Mouse (Mus musculus) telencephalon, adult 2 months (tissue): ENCODE measurements at regions not wholly inside any gene's neighbourhood (a gene's known extent, or its start where the extent isn't known, plus 50 kb on each side); places are given as distances from the start of the nearest gene placed in this dataset.
A peak's percentile ranks its signal among the peaks of the same experiment; 100 is the strongest.

Source experiments
- DNase-seq: peaks from one replicate; pipeline ENCODE4 v3.0.0-alpha.2; 2011; ENCODE audit warnings: low read depth, low spot score

- DNase-seq: no peak
Observed at GRCm38 (mm10) chr2:55687345-55687744, 251.6 kb downstream of the Kcnj3 start.

DNA sequence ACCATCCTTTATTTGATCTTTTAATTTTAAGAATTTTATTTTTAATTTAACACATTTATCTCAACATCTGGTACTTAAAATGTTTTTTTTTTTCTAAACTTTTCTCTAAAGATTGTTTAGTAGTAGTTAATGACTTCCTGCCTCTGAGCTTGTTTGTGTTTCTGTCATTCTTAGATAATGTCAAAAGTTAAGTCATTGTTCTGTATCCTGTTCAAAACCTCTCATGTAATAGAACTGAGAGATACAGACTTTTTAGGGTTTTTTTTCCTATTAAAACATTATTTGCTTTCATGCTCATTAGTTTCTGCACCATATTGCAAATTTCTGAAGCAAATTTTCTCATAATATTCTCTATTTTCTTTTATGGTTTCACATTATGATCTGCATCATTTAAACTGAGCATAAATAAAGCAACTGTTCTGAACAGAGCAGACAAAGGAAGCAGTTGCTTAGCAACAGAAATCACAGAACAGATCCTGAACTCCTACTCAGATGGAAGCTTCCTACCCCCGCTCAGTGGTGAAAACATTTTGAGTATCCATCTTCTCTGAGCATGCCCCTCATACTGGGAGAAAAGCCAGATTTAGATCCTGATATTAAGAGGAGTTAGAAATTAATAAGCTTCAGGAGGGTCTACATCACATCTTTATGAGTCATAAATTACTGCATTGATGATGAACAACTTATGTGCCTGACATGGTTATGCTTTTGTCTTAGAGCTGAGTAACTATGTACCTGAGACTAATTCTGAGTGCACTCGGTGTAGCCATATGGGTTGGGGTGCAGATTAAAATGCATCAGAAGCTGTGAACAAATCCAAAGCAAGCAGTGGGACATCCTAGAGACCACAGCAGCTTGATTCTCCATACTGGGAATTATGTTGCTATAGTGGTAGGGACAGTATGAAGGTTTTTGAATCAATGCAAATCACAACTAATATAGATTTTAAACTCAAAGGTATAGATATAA is 257.4 kb downstream of the Kcnj3 start:
- DNase-seq: peak; percentile 93

GRCm38 (mm10) chr2:55699705-55700104 is 263.9 kb downstream of the Kcnj3 start:
- peak; percentile 17 for DNase-seq
